In genomic region chr12:86088042-86088441, GRCm38 (mm10) we compare ENCODE assay signal across 12 mouse cellular contexts. TPM values are rescaled to one million over a fixed set of nuclear protein-coding genes. Genes with fewer than 3 reads are reported as not detected.
A peak's percentile ranks its signal among the peaks of the same experiment; 100 is the strongest.
DNase-seq lines count a peak whose midpoint lies in the region; ATAC-seq and TF ChIP-seq lines count a peak whose summit lies in the region.
"Had no signal": no experiment of that assay in that cellular context is flagged by ENCODE, and none has a peak within 500 bp of the region (broad histone marks: within the 10 kb centered on the region; RNA-seq: fewer than 3 reads in every experiment).

No protein-coding gene starts in this region.

- 67% methylated on average over 7 of the region's 7 CpGs for WGBS in heart, postnatal 0 days

- peaks cover 31% of the 10 kb centered on the region for H3K4me1 ChIP-seq in heart, postnatal 0 days (ENCODE audit: control insufficient read depth, insufficient read depth)

- no peak for TF ChIP-seq CTCF in heart, postnatal 0 days (IDR thresholded peaks at IDR 0.05; ENCODE audit: low read depth)

- TF ChIP-seq EP300 in heart, postnatal 0 days (IDR thresholded peaks at IDR 0.05; ENCODE audit: low read depth), result peak; percentile 33; the same call in 1 of the 2 replicates

- peak; percentile 50 for DNase-seq in kidney, adult 9 months
- no peak for DNase-seq in kidney, adult 18-20 months
- DNase-seq in heart, adult 8-10 months (ENCODE audit: low spot score), result peak; percentile 68
- peak; percentile 62 for DNase-seq in heart, postnatal 0 days (ENCODE audit: low spot score)
- DNase-seq in lung, postnatal 14 days, result peak; percentile 27
- DNase-seq in cerebellum, adult 11-12 months, result no peak
- no peak for DNase-seq in spleen, adult 18-20 months
- DNase-seq: layer of hippocampus, adult 9-11 months had no signal

- no peaks in the 10 kb centered on the region for H3K27me3 ChIP-seq in heart, postnatal 0 days (ENCODE audit: control insufficient read depth, insufficient read depth, low read length)

- no peak overlapping the region for H3K4me2 ChIP-seq in heart, postnatal 0 days (ENCODE audit: low read depth, low read length)
- H3K4me2 ChIP-seq: stomach, embryonic 15.5 days had no signal

- no peak overlapping the region for H3K4me3 ChIP-seq in heart, postnatal 0 days (ENCODE audit: low read depth, low read length)
- H3K4me3 ChIP-seq: erythroblast, embryonic 14.5 days; stomach, embryonic 15.5 days had no signal

- peaks cover 11% of the 10 kb centered on the region; the same call in 1 of the 2 replicates for H3K36me3 ChIP-seq in heart, postnatal 0 days (replicated peaks; ENCODE audit: control insufficient read depth, insufficient read depth, low read length)

- H3K9me3 ChIP-seq in heart, postnatal 0 days (replicated peaks; ENCODE audit: control insufficient read depth, low read length), result no peaks in the 10 kb centered on the region
- H3K9me3 ChIP-seq: megakaryocyte, embryonic 14.5 days; stomach, embryonic 15.5 days had no signal

- ATAC-seq in heart, postnatal 0 days (ENCODE audit: insufficient read depth, low read depth), result peak; percentile 33; the same call in 1 of the 2 replicates
- ATAC-seq: hindbrain, embryonic 16.5 days had no signal

- no peak overlapping the region for H3K9ac ChIP-seq in heart, postnatal 0 days (replicated peaks; ENCODE audit: low read depth, low read length)
- H3K9ac ChIP-seq: stomach, embryonic 15.5 days had no signal

- peak overlapping the region; percentile 76 for H3K27ac ChIP-seq in heart, postnatal 0 days (ENCODE audit: low read depth)
- H3K27ac ChIP-seq: stomach, embryonic 15.5 days had no signal

RNA-seq across cellular contexts. Expression of gene Ift43, which starts 5.7 kb away (rescaled TPM):
- total RNA-seq in heart, adult 8-10 months (2022), result 10 to 100 TPM; 24.9 to 32.3 (median 27.7) TPM
- total RNA-seq in heart, postnatal 0 days (2014; rRNA removed; ENCODE audit: low replicate concordance), result 10.8 and 65.6 TPM in 2 replicates
- polyA plus RNA-seq in heart, postnatal 0 days (2015; fragmentation: Nextera tagmentation; extraction: Ambion mirVana), result 101 and 102 TPM in 2 replicates
- polyA plus RNA-seq: erythroblast, embryonic 14.5 days had no signal

RNA-seq across cellular contexts. Expression of gene Tgfb3, which starts 9.2 kb away (rescaled TPM):
- 10 to 100 TPM; 13.5 to 15.5 (median 14.3) TPM for total RNA-seq in heart, adult 8-10 months (2022)
- total RNA-seq in heart, postnatal 0 days (2014; rRNA removed; ENCODE audit: low replicate concordance), result 14.2 and 21.9 TPM in 2 replicates
- 12.1 and 12.7 TPM in 2 replicates for polyA plus RNA-seq in heart, postnatal 0 days (2015; fragmentation: Nextera tagmentation; extraction: Ambion mirVana)
- polyA plus RNA-seq: erythroblast, embryonic 14.5 days had no signal

Comparison
In these comparisons a context has a peak if more than half of its experiments do, and no peak if none do; other contexts are left out.
1. DNase-seq: peak in kidney, adult 9 months (single experiment), heart, adult 8-10 months (single experiment), heart, postnatal 0 days (single experiment) and lung, postnatal 14 days (single experiment); none in kidney, adult 18-20 months (single experiment), cerebellum, adult 11-12 months (single experiment) and spleen, adult 18-20 months (0 of 2).